Mouse (Mus musculus) ovary, adult 2 months (tissue): ENCODE results near the gene Pten. TPM values are rescaled to one million over a fixed set of nuclear protein-coding genes. Genes with fewer than 3 reads are reported as not detected.

ENCODE experiments used
- polyA plus RNA-seq: library from polyadenylated mRNA; depleted of rRNA; stranded (reverse); fragments of >200 nt; gene quantifications from 2 replicates; pipeline ENCODE4 v1.2.3, GENCODE M21; 2012; rRNA removed

Pten gene
- 30.4 and 36.5 TPM in 2 replicates for polyA plus RNA-seq

DNA sequence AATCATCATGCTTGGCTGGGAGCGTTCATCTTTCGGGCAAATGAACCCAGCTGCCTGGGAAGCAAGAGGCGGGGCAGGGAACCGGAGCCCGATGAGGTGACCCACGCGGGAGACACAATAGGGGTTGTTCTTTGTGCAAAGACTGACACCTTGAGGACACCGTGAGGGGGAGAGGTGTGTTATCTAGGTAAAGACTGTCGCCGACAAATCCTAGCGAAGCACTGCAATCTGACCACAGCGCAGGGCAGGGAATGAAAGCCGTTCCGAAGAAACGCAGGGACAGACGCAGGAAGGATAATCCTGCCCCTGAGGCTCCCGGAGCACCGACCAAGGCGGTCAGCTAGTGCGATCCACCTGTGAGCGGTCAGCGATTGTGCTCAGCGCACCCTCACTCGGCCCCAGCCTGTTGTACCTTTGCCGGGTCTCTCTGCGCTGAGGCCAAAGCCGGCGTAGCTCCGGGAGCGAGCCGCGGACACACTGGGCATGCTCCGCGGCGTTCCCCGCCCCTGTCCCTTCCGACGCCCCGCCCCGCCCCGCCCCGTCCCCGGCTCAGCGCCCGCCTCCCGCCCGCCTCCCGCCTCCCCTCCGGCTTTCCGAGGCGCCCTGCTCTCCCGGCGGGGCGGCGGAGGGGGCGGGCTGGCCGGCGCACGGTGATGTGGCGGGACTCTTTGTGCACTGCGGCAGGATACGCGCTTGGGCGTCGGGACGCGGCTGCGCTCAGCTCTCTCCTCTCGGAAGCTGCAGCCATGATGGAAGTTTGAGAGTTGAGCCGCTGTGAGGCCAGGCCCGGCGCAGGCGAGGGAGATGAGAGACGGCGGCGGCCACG lies at the start of gene Pten:
Pten (plus strand) TSS at position 598 of the 826 bp plus-strand sequence.

DNA sequence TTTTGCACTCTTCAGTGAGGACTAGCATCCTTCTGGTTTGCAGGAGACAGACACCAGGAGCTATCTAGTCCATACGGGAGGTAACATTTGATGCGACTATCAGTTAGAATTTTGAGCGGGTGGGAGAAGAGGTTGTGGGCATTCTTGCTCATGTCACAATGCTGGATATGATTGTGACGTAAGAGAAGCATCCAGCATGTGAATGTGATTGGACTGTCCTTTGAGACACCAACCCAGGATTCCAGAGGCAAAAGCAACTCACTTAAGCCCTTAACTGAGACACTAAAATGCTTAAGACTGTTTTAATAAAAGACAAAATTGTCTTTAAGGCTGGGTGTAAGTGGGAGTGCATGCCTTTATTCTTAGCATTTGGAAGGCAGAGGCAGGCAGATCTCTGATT lies 17.6 kb upstream of the Pten start, which contains the start of gene Atad1:
Atad1 (minus strand) TSS at position 101 of the 400 bp plus-strand sequence.

Other genes starting within 250 kb of the Pten start
- 7.9 and 12.6 TPM in 2 replicates for gene Papss2, start 161.7 kb upstream of the Pten start, polyA plus RNA-seq
- gene Atad1, start 17.7 kb upstream of the Pten start, polyA plus RNA-seq, result 3.1 and 3.4 TPM in 2 replicates